Mouse (Mus musculus) right cerebral cortex, adult 2 months (tissue): ENCODE measurements around the gene Kcnj2.

Source experiments
- DNase-seq, 2 experiments: peaks; one replicate each; pipeline ENCODE4 v3.0.0; 2021 to 2022; ENCODE audit warnings: low spot score in 2 of 2

Gene Kcnj2

GRCm38 (mm10) chr11:111065635-111066298 lies at the start of gene Kcnj2:
TSS of gene Kcnj2 (plus strand) at chr11:111066164.
- DNase-seq, result peak; percentile 93 to 94

DNA sequence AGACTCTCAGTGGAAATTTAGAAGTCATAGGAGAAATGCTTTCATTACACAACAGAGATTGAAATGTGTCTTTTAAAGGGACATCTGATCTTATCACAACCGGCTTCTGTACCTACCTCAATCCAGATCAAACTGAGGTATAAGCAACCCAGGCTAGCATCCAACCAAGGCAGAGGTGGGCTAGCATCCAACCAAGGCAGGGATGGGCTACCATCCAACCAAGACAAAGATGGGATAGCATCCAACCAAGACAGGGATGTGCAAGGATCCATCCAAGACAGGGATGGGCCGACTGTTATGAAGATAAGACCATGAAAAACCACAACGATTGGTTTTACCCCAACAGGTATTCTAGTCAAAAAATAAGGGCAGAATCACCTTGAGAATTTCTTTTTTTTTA lies 49.8 kb upstream of the Kcnj2 start:
- DNase-seq, result no peak

- no peak for DNase-seq
Measured at GRCm38 (mm10) chr11:111020211-111020610, 45.8 kb upstream of the Kcnj2 start.

GRCm38 (mm10) chr11:111022681-111023281 lies 43.2 kb upstream of the Kcnj2 start:
- DNase-seq, result no peak

GRCm38 (mm10) chr11:111042175-111042574 lies 23.8 kb upstream of the Kcnj2 start:
- DNase-seq, result peak; percentile 34 to 45

DNA sequence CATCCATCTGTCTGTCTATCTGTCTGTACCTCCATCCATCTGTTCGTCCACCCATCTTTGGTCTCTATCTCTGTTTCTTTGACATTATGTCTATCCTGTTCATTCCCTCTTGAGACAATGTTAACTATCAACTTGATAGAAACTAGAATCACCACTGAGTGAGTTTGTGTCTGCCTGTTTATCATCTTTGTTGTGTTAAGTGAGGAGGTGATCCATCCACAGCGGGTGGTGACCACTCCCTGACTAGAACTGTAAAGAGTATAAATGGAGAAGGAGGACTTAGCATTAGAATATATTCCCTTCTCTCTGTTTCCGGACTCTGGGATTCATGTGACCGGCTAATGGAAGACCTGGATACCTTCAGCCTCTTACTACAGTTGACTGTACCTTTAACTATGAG lies 22.7 kb upstream of the Kcnj2 start:
- DNase-seq, result no peak

DNA sequence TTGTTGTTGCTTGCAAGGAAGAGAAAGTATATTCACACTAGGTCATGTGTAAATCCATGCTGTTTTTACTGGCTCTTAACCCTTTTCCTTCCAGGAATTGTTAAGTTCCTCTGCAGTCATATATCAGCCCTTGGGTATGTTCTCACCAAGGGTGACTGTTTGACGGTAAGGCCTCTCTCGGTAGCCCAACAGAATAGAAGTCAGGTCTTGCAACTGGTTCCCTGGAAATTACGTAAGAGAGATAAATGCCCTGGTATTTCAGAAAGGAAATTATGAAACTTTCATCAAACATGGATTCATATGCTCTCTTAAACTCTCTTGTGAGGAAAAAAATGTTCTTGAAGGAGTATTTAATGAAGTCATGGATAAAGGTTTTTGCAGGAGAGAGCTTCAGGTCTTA lies 11.7 kb upstream of the Kcnj2 start:
- DNase-seq, result no peak

GRCm38 (mm10) chr11:111054854-111055822 lies 10.8 kb upstream of the Kcnj2 start:
- DNase-seq, result no peak

DNA sequence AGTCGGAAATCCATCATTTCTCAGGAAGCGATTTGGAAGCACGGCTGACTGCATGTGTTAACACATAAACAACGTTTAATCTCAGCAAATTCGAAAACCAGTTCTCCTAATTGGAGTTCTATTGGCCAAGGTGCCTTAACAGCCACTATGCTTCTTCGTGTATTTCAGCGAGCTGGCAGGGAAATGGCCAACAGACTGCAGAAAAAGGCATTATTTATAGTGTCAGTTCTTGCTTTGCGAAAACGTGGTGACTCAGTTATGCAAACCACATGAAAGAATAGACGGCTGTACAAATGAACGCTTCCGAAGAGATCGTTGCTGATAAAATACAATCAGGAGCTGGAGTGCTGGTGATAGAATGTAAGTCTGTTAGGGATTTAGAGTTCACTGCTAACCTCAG lies 9.9 kb upstream of the Kcnj2 start:
- peak; percentile 39 to 57 for DNase-seq

DNA sequence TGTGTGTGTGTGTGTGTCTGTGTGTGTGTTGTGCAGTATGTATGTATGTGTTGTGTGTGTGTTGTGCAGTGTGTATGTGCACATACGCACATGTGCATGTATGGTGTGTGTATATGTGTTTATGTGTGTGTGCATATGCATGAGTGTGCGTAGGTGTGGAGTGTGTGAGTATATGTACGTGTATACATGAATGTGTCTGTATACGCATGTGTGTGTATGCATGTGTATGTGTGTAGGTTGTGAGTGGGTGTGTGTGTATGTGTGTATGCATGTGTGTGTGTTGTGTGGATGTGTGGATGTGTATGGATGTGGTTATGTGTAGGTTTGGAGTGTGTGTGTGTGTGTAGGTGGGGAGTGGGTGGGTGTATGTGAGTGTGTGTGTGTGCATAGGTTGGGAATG lies 8.5 kb upstream of the Kcnj2 start:
- no peak for DNase-seq

- DNase-seq, result no peak
Measured at GRCm38 (mm10) chr11:111059440-111059839, 6.5 kb upstream of the Kcnj2 start.

- no peak for DNase-seq
Measured at GRCm38 (mm10) chr11:111060216-111060615, 5.7 kb upstream of the Kcnj2 start.

DNA sequence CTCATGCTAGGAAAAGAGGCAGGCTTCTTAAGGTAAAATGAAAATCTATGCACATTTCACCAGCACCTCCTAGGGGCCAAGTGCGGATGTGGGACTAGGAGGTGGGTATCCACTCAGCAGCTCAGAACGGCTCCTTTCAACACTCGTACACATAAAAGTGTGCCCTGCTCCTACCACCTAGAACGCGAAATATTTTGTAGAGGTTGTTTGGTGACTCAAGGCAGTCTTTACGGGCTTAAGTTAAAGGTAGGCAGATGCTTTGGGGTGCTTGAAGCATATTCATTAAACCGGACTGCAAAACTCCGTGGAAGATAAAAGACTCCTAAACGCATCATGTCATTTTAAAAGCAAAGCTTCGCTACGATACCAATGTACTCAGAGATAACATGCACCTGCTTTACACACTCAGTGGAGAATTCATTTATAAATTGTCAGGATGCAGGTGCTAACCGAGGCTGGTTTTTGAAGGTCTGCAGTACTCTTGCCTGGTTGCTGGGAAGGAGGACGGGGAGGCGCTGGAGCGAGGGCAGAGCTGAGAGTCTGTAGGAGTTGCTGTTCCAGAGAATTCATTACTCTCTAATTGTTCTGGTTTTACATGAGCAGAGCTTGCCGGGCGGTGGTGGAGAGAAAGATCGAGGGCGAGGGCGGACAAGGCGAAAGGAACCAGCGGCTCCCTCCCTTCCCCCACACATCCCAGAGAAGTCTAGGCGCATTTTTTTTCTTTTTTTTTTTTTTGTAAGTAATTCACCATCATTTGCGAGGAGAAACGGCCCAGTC lies 1.0 kb upstream of the Kcnj2 start:
- peak; percentile 68 to 70 for DNase-seq

DNA sequence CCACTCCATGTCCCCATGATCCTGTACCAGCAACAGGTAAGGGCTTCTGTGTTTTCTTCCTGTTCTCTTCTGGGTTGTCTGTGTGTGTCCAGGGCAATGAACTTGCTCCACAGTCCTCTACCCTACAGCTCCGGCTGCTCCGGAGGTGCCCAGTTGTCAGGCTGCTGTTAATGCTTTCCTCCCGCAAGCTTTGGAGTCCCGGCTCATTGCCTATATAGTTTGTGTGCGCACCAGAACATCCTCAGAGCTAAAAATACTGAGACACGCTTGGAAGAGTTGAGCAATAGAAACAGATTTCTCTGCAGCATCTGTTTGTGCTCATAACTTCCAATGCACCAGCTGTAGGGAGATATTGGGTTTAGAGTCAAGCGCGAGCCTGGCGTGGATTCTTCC lies 331 bp downstream of the Kcnj2 start:
- DNase-seq, result peak in 1 of 2 experiments; percentile 26

DNA sequence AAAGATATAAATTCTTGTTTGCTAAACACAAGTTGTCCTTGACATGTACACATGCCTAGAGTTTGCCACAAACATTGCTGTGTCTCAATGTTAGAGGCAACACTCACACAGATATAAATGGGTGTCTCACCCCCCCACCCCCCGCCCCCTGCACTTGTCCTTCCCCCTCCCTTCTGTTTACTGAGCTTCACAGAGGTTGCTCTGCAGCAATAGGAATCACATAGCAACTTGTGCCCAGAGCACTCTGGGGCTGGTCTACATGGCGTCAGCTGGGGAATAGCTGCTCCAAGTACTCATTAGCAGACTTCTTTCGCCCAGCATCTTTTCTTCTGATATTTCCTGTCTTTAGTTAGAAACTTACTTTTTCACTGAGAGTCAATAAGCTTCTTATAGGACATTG lies 1.8 kb downstream of the Kcnj2 start:
- DNase-seq, result no peak

- no peak for DNase-seq
Measured at GRCm38 (mm10) chr11:111070460-111070859, 4.5 kb downstream of the Kcnj2 start.

GRCm38 (mm10) chr11:111074131-111074530 lies 8.2 kb downstream of the Kcnj2 start:
- DNase-seq, result no peak

- no peak for DNase-seq
Measured at GRCm38 (mm10) chr11:111078107-111078506, 12.1 kb downstream of the Kcnj2 start.

GRCm38 (mm10) chr11:111083009-111083408 lies 17.0 kb downstream of the Kcnj2 start:
- DNase-seq, result no peak

DNA sequence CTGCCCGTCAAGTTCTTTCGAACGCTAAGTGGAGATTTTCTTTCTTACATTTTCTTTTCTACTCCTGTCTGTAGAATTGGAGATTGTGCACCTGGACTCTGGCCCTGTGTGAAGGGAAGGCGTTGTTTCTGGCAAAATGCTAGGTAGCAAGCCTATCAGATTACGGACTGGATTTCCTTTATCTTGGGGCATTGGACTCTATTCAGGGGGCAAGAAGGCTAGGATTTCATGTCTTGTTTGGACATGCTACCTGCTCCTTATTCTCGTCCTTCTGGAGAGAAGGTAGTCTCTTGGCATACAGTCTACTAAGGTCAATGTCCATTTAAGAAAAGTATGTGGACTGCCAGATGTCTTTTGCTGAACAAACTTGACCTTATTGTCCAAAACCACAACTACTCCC lies 21.0 kb downstream of the Kcnj2 start:
- no peak for DNase-seq

- no peak for DNase-seq
Measured at GRCm38 (mm10) chr11:111088226-111088625, 22.3 kb downstream of the Kcnj2 start.

DNA sequence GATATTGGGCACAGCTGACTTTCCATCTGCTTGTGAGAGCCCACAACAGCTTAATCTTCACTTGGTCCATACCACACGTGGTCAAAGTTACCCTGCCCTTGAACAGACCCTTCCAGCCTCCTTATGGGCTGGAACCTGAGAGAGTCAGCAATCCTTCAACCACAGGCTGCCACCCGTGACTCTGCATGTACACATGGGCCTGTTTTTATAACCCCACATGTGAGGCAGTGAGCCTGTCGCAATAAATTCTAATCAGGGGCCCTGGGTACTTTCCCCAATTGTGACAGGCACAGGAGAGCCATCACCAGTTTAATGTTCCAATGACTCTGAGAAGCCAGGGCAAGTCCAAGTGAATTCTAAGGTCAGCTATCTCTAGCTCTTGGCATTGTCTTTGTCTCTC lies 22.8 kb downstream of the Kcnj2 start:
- no peak for DNase-seq
